Mouse (Mus musculus) heart, embryonic 14.5 days (tissue): ENCODE data around the gene Zbtb16. TPM values are rescaled to one million over a fixed set of nuclear protein-coding genes. Genes with fewer than 3 reads are reported as not detected.
A peak's percentile ranks its signal among the peaks of the same experiment; 100 is the strongest.

Experiments used
- ATAC-seq: fragments of 200-750 bp; cut with Nextera tagmentation; 2 replicates; pipeline ENCODE4 v1.8.0; 2017; ENCODE audit warnings: low read depth, moderate TSS enrichment; ENCODE audit not compliant: insufficient number of reproducible peaks, insufficient read depth, low FRiP score
- H3K27ac ChIP-seq, 2 experiments: fragments of 200-500 bp in 1 of 2; fragments of 300-500 bp in 1 of 2; sonication (generic) in 1 of 2; replicated peaks in 1 of 2; 2 replicates each; pipeline ENCODE4 v1.5.1; 2012 to 2014; ENCODE audit warnings: low read depth in 2 of 2, low read length in 2 of 2, control low read depth in 1 of 2, mild to moderate bottlenecking in 1 of 2, mixed read lengths in 1 of 2; ENCODE audit not compliant: control insufficient read depth in 1 of 2, insufficient read depth in 1 of 2
- H3K27me3 ChIP-seq: fragments of 300-500 bp; sonication (generic); 2 replicates; pipeline ENCODE4 v1.6.1; 2014; ENCODE audit warnings: mild to moderate bottlenecking, low read length, control low read depth; ENCODE audit not compliant: control insufficient read depth, insufficient read depth
- H3K36me3 ChIP-seq: fragments of 300-500 bp; sonication (generic); 2 replicates; pipeline ENCODE4 v1.6.1; 2014; ENCODE audit warnings: mild to moderate bottlenecking, control low read depth, low read length, mixed read lengths; ENCODE audit not compliant: control insufficient read depth, insufficient read depth
- H3K4me1 ChIP-seq, 2 experiments: fragments of 200-500 bp in 1 of 2; fragments of 300-500 bp in 1 of 2; sonication (generic) in 1 of 2; 2 replicates each; pipeline ENCODE4 v1.6.1; 2012 to 2014; ENCODE audit warnings: low read length in 2 of 2, control low read depth in 1 of 2, mixed read lengths in 1 of 2; ENCODE audit not compliant: control insufficient read depth in 2 of 2, insufficient read depth in 2 of 2
- H3K4me2 ChIP-seq: fragments of 300-500 bp; sonication (generic); 2 replicates; pipeline ENCODE4 v1.6.1; 2014; ENCODE audit warnings: mild to moderate bottlenecking, low read length
- H3K4me3 ChIP-seq, 2 experiments: fragments of 200-500 bp in 1 of 2; fragments of 300-500 bp in 1 of 2; sonication (generic) in 1 of 2; 2 replicates each; pipeline ENCODE4 v1.5.1; 2012 to 2014; ENCODE audit warnings: low read length in 2 of 2, mild to moderate bottlenecking in 2 of 2, control low read depth in 1 of 2, low read depth in 1 of 2, moderate library complexity in 1 of 2; ENCODE audit not compliant: control insufficient read depth in 1 of 2, insufficient read depth in 1 of 2
- H3K9ac ChIP-seq: fragments of 300-500 bp; sonication (generic); 2 replicates; pipeline ENCODE4 v1.6.1; 2014; ENCODE audit warnings: mild to moderate bottlenecking, low read length
- H3K9me3 ChIP-seq: fragments of 300-500 bp; sonication (generic); 2 replicates; pipeline ENCODE4 v1.6.1; 2016; ENCODE audit warnings: low read length, control low read depth; ENCODE audit not compliant: control insufficient read depth
- WGBS: fragments of 180-500 bp; shearing (Covaris S2); extraction: QIAGEN DNeasy Blood & Tissue Kit; methylation state at CpG from one replicate; pipeline ENCODE4 v1.1.7; 2014; 5-methylcytosine and 5-hydroxymethylcytosine counted together
- polyA plus RNA-seq: library from polyadenylated mRNA; unstranded; fragments of >200 nt; fragmentation: Nextera tagmentation; extraction: Ambion mirVana; gene quantifications from 2 replicates; pipeline ENCODE4 v1.2.1, GENCODE M21; 2014

Zbtb16 gene
- polyA plus RNA-seq, 1 experiment from 2014 or later: 2.1 TPM

GRCm38 (mm10) chr9:48711296-48711781 is 124.7 kb downstream of the Zbtb16 start:
- Histone ChIP-seq H3K4me2 (no peak overlapping the region), H3K27me3 (no peaks in the 10 kb centered on the region), H3K36me3 (no peaks in the 10 kb centered on the region), H3K4me1 (peaks cover 20 to 21% of the 10 kb centered on the region in 2 experiments), H3K9ac (no peak overlapping the region), H3K9me3 (no peaks in the 10 kb centered on the region), H3K27ac (no peak overlapping the region), H3K4me3 (no peak overlapping the region)
- no peak for ATAC-seq
- WGBS: 45% methylated on average over 9 of the region's 9 CpGs

GRCm38 (mm10) chr9:48710355-48711295 is 125.4 kb downstream of the Zbtb16 start:
- Histone ChIP-seq H3K4me1 (peaks cover 20 to 21% of the 10 kb centered on the region in 2 experiments), H3K9me3 (no peaks in the 10 kb centered on the region), H3K9ac (no peak overlapping the region), H3K4me2 (no peak overlapping the region), H3K36me3 (no peaks in the 10 kb centered on the region), H3K27me3 (no peaks in the 10 kb centered on the region), H3K4me3 (no peak overlapping the region), H3K27ac (no peak overlapping the region)
- no peak for ATAC-seq
- 39% methylated on average over 17 of the region's 17 CpGs for WGBS

GRCm38 (mm10) chr9:48707824-48708229 is 128.2 kb downstream of the Zbtb16 start:
- peak; percentile 42; the same call in 1 of the 2 replicates for ATAC-seq
- peak overlapping the region; percentile 68; the same call in 1 of the 2 replicates for H3K9ac ChIP-seq
- H3K4me2 ChIP-seq: peak overlapping the region; percentile 44

GRCm38 (mm10) chr9:48707134-48707823 is 128.7 kb downstream of the Zbtb16 start:
- no peak overlapping the region for H3K4me3 ChIP-seq
- peak overlapping the region; percentile 75 to 91 for H3K27ac ChIP-seq
- ATAC-seq: peak; percentile 83
- peaks cover 20 to 21% of the 10 kb centered on the region in 2 experiments for H3K4me1 ChIP-seq
- no peaks in the 10 kb centered on the region for H3K9me3 ChIP-seq
- H3K9ac ChIP-seq: peak overlapping the region; percentile 68
- peak overlapping the region; percentile 44 for H3K4me2 ChIP-seq
- no peaks in the 10 kb centered on the region for H3K27me3 ChIP-seq
- WGBS: 29% methylated on average over 14 of the region's 14 CpGs
- H3K36me3 ChIP-seq: no peaks in the 10 kb centered on the region

More at GRCm38 (mm10) chr9:48707824-48708229, 128.2 kb downstream of the Zbtb16 start:
- Histone ChIP-seq H3K4me3 (no peak overlapping the region), H3K27me3 (no peaks in the 10 kb centered on the region), H3K36me3 (no peaks in the 10 kb centered on the region), H3K27ac (peak overlapping the region; percentile 75 to 87), H3K4me1 (peaks cover 20 to 21% of the 10 kb centered on the region in 2 experiments), H3K9me3 (no peaks in the 10 kb centered on the region)
- WGBS: 54% methylated on average over 6 of the region's 6 CpGs

- H3K9me3 ChIP-seq: no peaks in the 10 kb centered on the region
- no peak for ATAC-seq
- no peak overlapping the region for H3K27ac ChIP-seq
- H3K4me3 ChIP-seq: no peak overlapping the region
- H3K9ac ChIP-seq: no peak overlapping the region
- H3K36me3 ChIP-seq: no peaks in the 10 kb centered on the region
- H3K4me2 ChIP-seq: no peak overlapping the region
- 71% methylated on average over 4 of the region's 4 CpGs for WGBS
- H3K4me1 ChIP-seq: peaks cover 8 to 9% of the 10 kb centered on the region in 2 experiments; a peak in 2 of 4 replicates
- H3K27me3 ChIP-seq: no peaks in the 10 kb centered on the region
Measured at GRCm38 (mm10) chr9:48701296-48701695, 134.7 kb downstream of the Zbtb16 start.

- 16% methylated on average over 8 of the region's 8 CpGs for WGBS
- Histone ChIP-seq H3K9ac (no peak overlapping the region), H3K9me3 (no peaks in the 10 kb centered on the region), H3K36me3 (no peaks in the 10 kb centered on the region), H3K4me2 (no peak overlapping the region), H3K27me3 (no peaks in the 10 kb centered on the region), H3K4me3 (no peak overlapping the region), H3K27ac (no peak overlapping the region), H3K4me1 (peaks cover 10 to 12% of the 10 kb centered on the region in 2 experiments; a peak in 2 of 4 replicates)
- no peak for ATAC-seq
Measured at GRCm38 (mm10) chr9:48700871-48701270, 135.2 kb downstream of the Zbtb16 start.

GRCm38 (mm10) chr9:48697470-48697815 is 138.6 kb downstream of the Zbtb16 start:
- Histone ChIP-seq H3K9me3 (no peaks in the 10 kb centered on the region), H3K27me3 (no peaks in the 10 kb centered on the region), H3K4me2 (no peak overlapping the region), H3K9ac (no peak overlapping the region), H3K27ac (no peak overlapping the region), H3K36me3 (no peaks in the 10 kb centered on the region), H3K4me3 (no peak overlapping the region), H3K4me1 (peaks cover 18 to 23% of the 10 kb centered on the region in 2 experiments)
- 79% methylated on average over 2 of the region's 2 CpGs for WGBS
- ATAC-seq: no peak
